ENCODE assay signal across 19 mouse cellular contexts in the genomic region with DNA sequence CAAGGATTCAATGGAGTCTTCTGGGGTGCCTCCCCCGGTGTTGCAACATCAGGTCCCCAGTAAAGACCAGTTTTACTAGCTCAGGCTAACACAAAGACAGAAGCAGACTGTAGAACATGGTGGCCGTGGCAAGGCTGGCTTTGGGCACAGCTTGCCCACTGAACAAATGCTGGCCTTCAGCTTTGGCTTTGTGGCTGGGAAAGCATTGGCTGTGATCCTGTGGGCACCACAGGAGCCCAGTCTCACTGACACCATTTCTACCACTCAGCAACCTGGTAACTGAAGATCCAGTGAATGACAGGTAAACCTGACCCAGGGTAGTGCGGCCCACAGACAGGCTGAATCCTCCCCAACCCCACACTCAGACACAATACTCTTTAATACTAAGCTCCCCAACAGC.
A peak's percentile ranks its signal among the peaks of the same experiment; 100 is the strongest.
DNase-seq lines count a peak whose midpoint lies in the region; ATAC-seq and TF ChIP-seq lines count a peak whose summit lies in the region.
"Had no signal": no experiment of that assay in that cellular context is flagged by ENCODE, and none has a peak within 500 bp of the region (broad histone marks: within the 10 kb centered on the region; RNA-seq: fewer than 3 reads in every experiment).

No protein-coding gene starts in this region.

- no peak overlapping the region for H3K4me3 ChIP-seq in cerebellum, adult 2 months (replicated peaks; ENCODE audit: insufficient read depth, low read depth, low read length)
- no peak overlapping the region for H3K4me3 ChIP-seq in stomach, postnatal 0 days (ENCODE audit: low read depth, low read length)
- H3K4me3 ChIP-seq: embryonic facial prominence, embryonic 10.5 days; forebrain, embryonic 13.5 days; heart, embryonic 13.5 days; hindbrain, embryonic 15.5 days had no signal

- no peak for ATAC-seq in stomach, postnatal 0 days (ENCODE audit: low FRiP score, low TSS enrichment)
- ATAC-seq: activated CD4-positive, CD25-positive, alpha-beta regulatory T cell, adult 4 months; forebrain, embryonic 13.5 days; forebrain, postnatal 0 days; inflammation-experienced regulatory T-cells, adult 6 months; intestine, postnatal 0 days; Patski had no signal

- H3K4me1 ChIP-seq in cerebellum, adult 2 months (ENCODE audit: control insufficient read depth, insufficient read depth, low read length): peaks cover 46% of the 10 kb centered on the region
- no peaks in the 10 kb centered on the region for H3K4me1 ChIP-seq in stomach, postnatal 0 days (replicated peaks; ENCODE audit: control insufficient read depth, insufficient read depth)
- H3K4me1 ChIP-seq: embryonic facial prominence, embryonic 10.5 days; forebrain, embryonic 13.5 days had no signal

- TF ChIP-seq EP300 in stomach, postnatal 0 days (optimal IDR thresholded peaks at IDR 0.05): no peak

- peak; percentile 77 for DNase-seq in cerebellum, adult 11 months
- peak; percentile 84 to 91 for DNase-seq in cerebellum, adult 2 months
- DNase-seq in cerebellum, postnatal 10 days: peak; percentile 80 to 86
- no peak for DNase-seq in testis, postnatal 10 days (ENCODE audit: low spot score)
- DNase-seq in kidney, adult 11 months: no peak
- DNase-seq in stomach, postnatal 0 days (ENCODE audit: low spot score): no peak
- DNase-seq: adrenal gland, postnatal 14 days; forebrain, postnatal 0 days; gastrocnemius, postnatal 36 days; heart, adult 11 months; heart, postnatal 36 days had no signal

- no peak overlapping the region for H3K9ac ChIP-seq in stomach, postnatal 0 days (ENCODE audit: low read length)
- H3K9ac ChIP-seq: forebrain, embryonic 13.5 days; forebrain, postnatal 0 days; heart, embryonic 13.5 days; hindbrain, embryonic 15.5 days had no signal

- no peaks in the 10 kb centered on the region for H3K9me3 ChIP-seq in stomach, postnatal 0 days (ENCODE audit: control insufficient read depth, low read length)
- H3K9me3 ChIP-seq: embryonic facial prominence, embryonic 10.5 days; forebrain, embryonic 13.5 days; heart, embryonic 13.5 days; hindbrain, embryonic 15.5 days had no signal

- peak overlapping the region; percentile 78 for H3K27ac ChIP-seq in cerebellum, adult 2 months (ENCODE audit: insufficient read depth, low read length)
- H3K27ac ChIP-seq in stomach, postnatal 0 days (replicated peaks): no peak overlapping the region
- H3K27ac ChIP-seq: embryonic facial prominence, embryonic 10.5 days; forebrain, embryonic 13.5 days; heart, embryonic 13.5 days; hindbrain, embryonic 15.5 days had no signal

- H3K36me3 ChIP-seq in stomach, postnatal 0 days (ENCODE audit: control insufficient read depth, insufficient read depth, low read length): 0 out of 2 replicates have a peak, but pooled peaks cover 2% of the 10 kb centered on the region
- H3K36me3 ChIP-seq: heart, embryonic 13.5 days; hindbrain, embryonic 15.5 days had no signal

- no peak for TF ChIP-seq POLR2A in cerebellum, adult 2 months (IDR thresholded peaks at IDR 0.05; ENCODE audit: borderline replicate concordance, insufficient read depth, low read length)

- H3K4me2 ChIP-seq in stomach, postnatal 0 days (replicated peaks; ENCODE audit: low read depth): no peak overlapping the region
- H3K4me2 ChIP-seq: forebrain, embryonic 13.5 days; heart, embryonic 13.5 days; hindbrain, embryonic 15.5 days had no signal

- H3K27me3 ChIP-seq in cerebellum, adult 2 months (ENCODE audit: control insufficient read depth, insufficient read depth, low read length): no peaks in the 10 kb centered on the region
- H3K27me3 ChIP-seq in stomach, postnatal 0 days (ENCODE audit: control insufficient read depth, insufficient read depth, low read length): no peaks in the 10 kb centered on the region
- H3K27me3 ChIP-seq: forebrain, embryonic 13.5 days; heart, embryonic 13.5 days; hindbrain, embryonic 15.5 days; Patski had no signal

- WGBS in cerebellum, adult 2 months: 40% methylated on average over 3 of the region's 3 CpGs
- WGBS in stomach, postnatal 0 days: 93% methylated on average over 3 of the region's 3 CpGs

- TF ChIP-seq CTCF in cerebellum, adult 2 months (IDR thresholded peaks at IDR 0.05; ENCODE audit: borderline replicate concordance, insufficient read depth, low read depth, low read length): no peak
- no peak for TF ChIP-seq CTCF in stomach, postnatal 0 days (IDR thresholded peaks at IDR 0.05; ENCODE audit: low read depth)

Comparison
In these comparisons a context has a peak if more than half of its experiments do, and no peak if none do; other contexts are left out.
1. DNase-seq: peak in cerebellum, adult 11 months (single experiment), cerebellum, adult 2 months (2 of 2) and cerebellum, postnatal 10 days (2 of 2); none in testis, postnatal 10 days (single experiment), kidney, adult 11 months (single experiment) and stomach, postnatal 0 days (single experiment).